Mouse (Mus musculus) CD4-positive helper T cell, adult 2 months (primary cell): ENCODE results near the gene Dlst.

Source experiments
- DNase-seq: peaks from one replicate; pipeline ENCODE4 v3.0.0-alpha.2; 2012; ENCODE audit warnings: low read depth, missing footprints, low spot score

Dlst gene

GRCm38 (mm10) chr12:85150321-85151001 lies 39.8 kb downstream of the Dlst start:
- DNase-seq: no peak

- DNase-seq: peak; percentile 78
Observed at GRCm38 (mm10) chr12:85151002-85151774, 40.6 kb downstream of the Dlst start, which contains the start of gene Rps6kl1. Rps6kl1 (minus strand) TSS chr12:85151264.

- no peak for DNase-seq
Observed at GRCm38 (mm10) chr12:85153011-85153410, 42.4 kb downstream of the Dlst start.

- no peak for DNase-seq
Observed at GRCm38 (mm10) chr12:85156324-85156723, 45.7 kb downstream of the Dlst start.

GRCm38 (mm10) chr12:85157797-85158460 lies 47.3 kb downstream of the Dlst start:
- no peak for DNase-seq

GRCm38 (mm10) chr12:85158801-85159200 lies 48.2 kb downstream of the Dlst start:
- no peak for DNase-seq

- no peak for DNase-seq
Observed at GRCm38 (mm10) chr12:85159592-85159991, 49.0 kb downstream of the Dlst start.

- DNase-seq: no peak
Observed at GRCm38 (mm10) chr12:85164996-85165395, 54.4 kb downstream of the Dlst start.

GRCm38 (mm10) chr12:85166631-85167030 lies 56.0 kb downstream of the Dlst start:
- DNase-seq: no peak

- DNase-seq: peak; percentile 80
Observed at GRCm38 (mm10) chr12:85169117-85169858, 58.7 kb downstream of the Dlst start.

GRCm38 (mm10) chr12:85169877-85170276 lies 59.2 kb downstream of the Dlst start:
- no peak for DNase-seq

- DNase-seq: no peak
Observed at GRCm38 (mm10) chr12:85170284-85170947, 59.8 kb downstream of the Dlst start.

GRCm38 (mm10) chr12:85170948-85171307 lies 60.3 kb downstream of the Dlst start:
- no peak for DNase-seq

- DNase-seq: no peak
Observed at GRCm38 (mm10) chr12:85174016-85174415, 63.4 kb downstream of the Dlst start.

GRCm38 (mm10) chr12:85175087-85175675 lies 64.5 kb downstream of the Dlst start:
- DNase-seq: no peak

GRCm38 (mm10) chr12:85175926-85176845 lies 65.6 kb downstream of the Dlst start:
- DNase-seq: no peak

GRCm38 (mm10) chr12:85176846-85177523 lies 66.4 kb downstream of the Dlst start:
- peak; percentile 65 for DNase-seq

GRCm38 (mm10) chr12:85177740-85178239 lies 67.2 kb downstream of the Dlst start, which contains the start of gene Pgf:
Pgf (minus strand) TSS chr12:85177790.
- DNase-seq: no peak

- DNase-seq: no peak
Observed at GRCm38 (mm10) chr12:85178294-85178693, 67.7 kb downstream of the Dlst start.
